Mouse (Mus musculus) limb, embryonic 14.5 days (tissue): ENCODE data around the gene Trafd1. TPM values are rescaled to one million over a fixed set of nuclear protein-coding genes. Genes with fewer than 3 reads are reported as not detected.

Experiments used
- ATAC-seq: fragments of 200-750 bp; cut with Nextera tagmentation; 2 replicates; pipeline ENCODE4 v1.8.0; 2017; ENCODE audit warnings: low read depth, moderate number of reproducible peaks, moderate TSS enrichment; ENCODE audit not compliant: low FRiP score
- DNase-seq: peaks from one replicate; pipeline ENCODE4 v3.0.0-alpha.2; 2015; ENCODE audit warnings: low spot score
- H3K27ac ChIP-seq: fragments of 300-500 bp; sonication (generic); replicated peaks from 2 replicates; pipeline ENCODE4 v1.5.1; 2014; ENCODE audit warnings: low read depth, mild to moderate bottlenecking, low read length, moderate library complexity, mixed read lengths
- H3K27me3 ChIP-seq: fragments of 300-500 bp; sonication (generic); 2 replicates; pipeline ENCODE4 v1.6.1; 2014; ENCODE audit warnings: low read length, mixed read lengths; ENCODE audit not compliant: control insufficient read depth, insufficient read depth
- H3K36me3 ChIP-seq: fragments of 300-500 bp; sonication (generic); 2 replicates; pipeline ENCODE4 v1.6.1; 2014; ENCODE audit warnings: mild to moderate bottlenecking, low read length, moderate library complexity, mixed read lengths; ENCODE audit not compliant: control insufficient read depth, insufficient read depth
- H3K4me1 ChIP-seq: fragments of 300-500 bp; sonication (generic); 2 replicates; pipeline ENCODE4 v1.6.1; 2014; ENCODE audit warnings: antibody characterized with exemption, low read length, mixed read lengths; ENCODE audit not compliant: control insufficient read depth, insufficient read depth
- H3K4me2 ChIP-seq: fragments of 300-500 bp; sonication (generic); replicated peaks from 2 replicates; pipeline ENCODE4 v1.6.1; 2014; ENCODE audit warnings: low read depth, mild to moderate bottlenecking, low read length, moderate library complexity; ENCODE audit not compliant: severe bottlenecking
- H3K4me3 ChIP-seq: fragments of 300-500 bp; sonication (generic); replicated peaks from 2 replicates; pipeline ENCODE4 v1.5.1; 2014; ENCODE audit warnings: low read length
- H3K9ac ChIP-seq: fragments of 300-500 bp; sonication (generic); 2 replicates; pipeline ENCODE4 v1.6.1; 2014; ENCODE audit warnings: mild to moderate bottlenecking, low read depth, low read length, moderate library complexity; ENCODE audit not compliant: severe bottlenecking
- H3K9me3 ChIP-seq: fragments of 300-500 bp; sonication (generic); 2 replicates; pipeline ENCODE4 v1.6.1; 2016; ENCODE audit warnings: low read length; ENCODE audit not compliant: control insufficient read depth
- POLR2A ChIP-seq: fragments of 200-500 bp; IDR thresholded peaks from 2 replicates; pipeline ENCODE4 v1.8.0; 2012; ENCODE audit warnings: inconsistent platforms, mild to moderate bottlenecking, moderate library complexity, borderline replicate concordance; ENCODE audit not compliant: insufficient read depth, insufficient read length; ENCODE audit errors: extremely low read depth
- WGBS: fragments of 180-500 bp; shearing (Covaris S2); extraction: QIAGEN DNeasy Blood & Tissue Kit; methylation state at CpG from one replicate; pipeline ENCODE4 v1.1.7; 2014; 5-methylcytosine and 5-hydroxymethylcytosine counted together
- polyA plus RNA-seq, 2 experiments: library from polyadenylated mRNA; depleted of rRNA in 1 of 2; stranded (reverse) in 1 of 2; unstranded in 1 of 2; fragments of >200 nt; fragmentation: Nextera tagmentation in 1 of 2; extraction: Ambion mirVana in 1 of 2; gene quantifications; 2 replicates each; pipeline versions ENCODE4 v1.2.1 to v1.2.3; 2012 to 2014

Gene Trafd1
- polyA plus RNA-seq, 2 experiments = 70.2 to 102 TPM

GRCm38 (mm10) chr5:121329333-121330058, 55.9 kb downstream of the Trafd1 start:
- Histone ChIP-seq H3K4me2 (peak overlapping the region; percentile 36), H3K27ac (no peak overlapping the region), H3K4me3 (peak overlapping the region; percentile 19; the same call in 1 of the 2 replicates), H3K27me3 (no peaks in the 10 kb centered on the region), H3K9me3 (no peaks in the 10 kb centered on the region), H3K36me3 (peaks cover 84% of the 10 kb centered on the region), H3K9ac (peak overlapping the region; percentile 41), H3K4me1 (no peaks in the 10 kb centered on the region)
- 81% methylated on average over 11 of the region's 11 CpGs for WGBS
- DNase-seq (no peak), ATAC-seq (no peak)
- no peak for TF ChIP-seq POLR2A

GRCm38 (mm10) chr5:121326079-121326805, 59.2 kb downstream of the Trafd1 start:
- no peak for DNase-seq
- no peak for TF ChIP-seq POLR2A
- no peaks in the 10 kb centered on the region for H3K27me3 ChIP-seq
- H3K4me3 ChIP-seq = no peak overlapping the region
- 89% methylated on average over 14 of the region's 14 CpGs for WGBS
- H3K4me1 ChIP-seq = no peaks in the 10 kb centered on the region
- H3K9ac ChIP-seq = no peak overlapping the region
- peaks cover 84% of the 10 kb centered on the region for H3K36me3 ChIP-seq
- H3K9me3 ChIP-seq = no peaks in the 10 kb centered on the region
- H3K27ac ChIP-seq = no peak overlapping the region
- no peak overlapping the region for H3K4me2 ChIP-seq
- ATAC-seq = no peak

Other genes with a start within 250 kb of the Trafd1 start
- 44.1 and 44.6 TPM in 2 replicates for gene Ptpn11, start 194.2 kb downstream of the Trafd1 start, polyA plus RNA-seq (2012; rRNA removed)
- gene Ptpn11, start 194.2 kb downstream of the Trafd1 start, polyA plus RNA-seq (2014; fragmentation: Nextera tagmentation; extraction: Ambion mirVana) = 27.1 and 29.6 TPM in 2 replicates
- gene Rpl6, start 181.2 kb downstream of the Trafd1 start, polyA plus RNA-seq (2012; rRNA removed) = 786 and 1,086 TPM in 2 replicates
- 696 and 712 TPM in 2 replicates for gene Rpl6, start 181.2 kb downstream of the Trafd1 start, polyA plus RNA-seq (2014; fragmentation: Nextera tagmentation; extraction: Ambion mirVana)
- 15.2 and 21.5 TPM in 2 replicates for gene Hectd4, start 165.4 kb downstream of the Trafd1 start, polyA plus RNA-seq (2012; rRNA removed)
- 7.0 and 8.9 TPM in 2 replicates for gene Hectd4, start 165.4 kb downstream of the Trafd1 start, polyA plus RNA-seq (2014; fragmentation: Nextera tagmentation; extraction: Ambion mirVana)
- 20.2 and 20.9 TPM in 2 replicates for gene Naa25, start 12.3 kb upstream of the Trafd1 start, polyA plus RNA-seq (2012; rRNA removed)
- gene Naa25, start 12.3 kb upstream of the Trafd1 start, polyA plus RNA-seq (2014; fragmentation: Nextera tagmentation; extraction: Ambion mirVana) = 39.8 and 41.2 TPM in 2 replicates
- gene Tmem116, start 66.3 kb upstream of the Trafd1 start, polyA plus RNA-seq (2012; rRNA removed) = 2.4 and 3.4 TPM in 2 replicates
- 1.5 and 2.9 TPM in 2 replicates for gene Tmem116, start 66.3 kb upstream of the Trafd1 start, polyA plus RNA-seq (2014; fragmentation: Nextera tagmentation; extraction: Ambion mirVana)
- gene Erp29, start 66.9 kb upstream of the Trafd1 start, polyA plus RNA-seq (2012; rRNA removed) = 113 and 161 TPM in 2 replicates
- 159 and 162 TPM in 2 replicates for gene Erp29, start 66.9 kb upstream of the Trafd1 start, polyA plus RNA-seq (2014; fragmentation: Nextera tagmentation; extraction: Ambion mirVana)
- not detected in 2 replicates for gene Adam1b, start 117.8 kb upstream of the Trafd1 start, polyA plus RNA-seq (2012; rRNA removed)
- gene Adam1b, start 117.8 kb upstream of the Trafd1 start, polyA plus RNA-seq (2014; fragmentation: Nextera tagmentation; extraction: Ambion mirVana) = 0.18 TPM in 1 of 2 replicates, not detected in the other
- 14.7 and 15.3 TPM in 2 replicates for gene Adam1a, start 159.8 kb upstream of the Trafd1 start, polyA plus RNA-seq (2012; rRNA removed)
- 1.3 and 1.9 TPM in 2 replicates for gene Adam1a, start 159.8 kb upstream of the Trafd1 start, polyA plus RNA-seq (2014; fragmentation: Nextera tagmentation; extraction: Ambion mirVana)
- 0.28 and 0.31 TPM in 2 replicates for gene Gm42878, start 159.8 kb upstream of the Trafd1 start, polyA plus RNA-seq (2012; rRNA removed)
- gene Gm42878, start 159.8 kb upstream of the Trafd1 start, polyA plus RNA-seq (2014; fragmentation: Nextera tagmentation; extraction: Ambion mirVana) = 0.69 TPM in 1 of 2 replicates, not detected in the other
- 89.2 and 110 TPM in 2 replicates for gene Mapkapk5, start 160.3 kb upstream of the Trafd1 start, polyA plus RNA-seq (2012; rRNA removed)
- gene Mapkapk5, start 160.3 kb upstream of the Trafd1 start, polyA plus RNA-seq (2014; fragmentation: Nextera tagmentation; extraction: Ambion mirVana) = 60.4 and 61.6 TPM in 2 replicates
- gene Aldh2, start 208.2 kb upstream of the Trafd1 start, polyA plus RNA-seq (2012; rRNA removed) = 328 and 418 TPM in 2 replicates
- gene Aldh2, start 208.2 kb upstream of the Trafd1 start, polyA plus RNA-seq (2014; fragmentation: Nextera tagmentation; extraction: Ambion mirVana) = 108 and 134 TPM in 2 replicates
- gene Acad12, start 233.3 kb upstream of the Trafd1 start, polyA plus RNA-seq (2012; rRNA removed) = 2.0 and 3.2 TPM in 2 replicates
- gene Acad12, start 233.3 kb upstream of the Trafd1 start, polyA plus RNA-seq (2014; fragmentation: Nextera tagmentation; extraction: Ambion mirVana) = 1.6 and 2.1 TPM in 2 replicates